Mouse (Mus musculus): ENCODE data around the gene 4931406C07Rik. TPM values are rescaled to one million over a fixed set of nuclear protein-coding genes. Genes with fewer than 3 reads are reported as not detected.
"Not testable (repeated sequence)": the region's sequence is repeated elsewhere in the genome, so short reads cannot be mapped to it uniquely, and the experiment has no call there.

The 4931406C07Rik gene
- polyA plus RNA-seq, 1 experiment from 2014 or later: 8.4 TPM

GRCm38 (mm10) chr9:15309425-15309824 lies 3.2 kb upstream of the 4931406C07Rik start:
- H3K36me3 ChIP-seq: peaks cover 70% of the 10 kb centered on the region
- H3K4me2 ChIP-seq: peak overlapping the region; percentile 19; the same call in 1 of the 2 replicates
- ATAC-seq (ENCODE audit: insufficient number of reproducible peaks, insufficient read depth, low FRiP score, low TSS enrichment, low read depth): no peak
- H3K9ac ChIP-seq (replicated peaks): no peak overlapping the region
- 78% methylated on average over 4 of the region's 4 CpGs for WGBS
- H3K9me3 ChIP-seq: no peaks in the 10 kb centered on the region
- H3K4me3 ChIP-seq (replicated peaks): no peak overlapping the region
- H3K4me1 ChIP-seq (replicated peaks): peaks cover 25% of the 10 kb centered on the region
- H3K27ac ChIP-seq: no peak overlapping the region
- no peaks in the 10 kb centered on the region for H3K27me3 ChIP-seq

- Histone ChIP-seq H3K9me3 (no peaks in the 10 kb centered on the region), H3K4me3 (replicated peaks) (no peak overlapping the region), H3K27me3 (no peaks in the 10 kb centered on the region), H3K4me1 (replicated peaks) (peaks cover 25% of the 10 kb centered on the region), H3K36me3 (peaks cover 58% of the 10 kb centered on the region), H3K9ac (replicated peaks) (no peak overlapping the region), H3K4me2 (peak overlapping the region; percentile 73), H3K27ac (no peak overlapping the region)
- no peak for ATAC-seq (ENCODE audit: insufficient number of reproducible peaks, insufficient read depth, low FRiP score, low TSS enrichment, low read depth)
- 62% methylated on average over 2 of the region's 2 CpGs for WGBS
Observed at GRCm38 (mm10) chr9:15308254-15308653, 2.0 kb upstream of the 4931406C07Rik start.

- no peak for ATAC-seq (ENCODE audit: insufficient number of reproducible peaks, insufficient read depth, low FRiP score, low TSS enrichment, low read depth)
- peaks cover 48% of the 10 kb centered on the region for H3K36me3 ChIP-seq
- no peaks in the 10 kb centered on the region for H3K27me3 ChIP-seq
- H3K4me3 ChIP-seq (replicated peaks): peak overlapping the region; percentile 80
- H3K4me1 ChIP-seq (replicated peaks): peaks cover 25% of the 10 kb centered on the region
- WGBS: 9% methylated on average over 6 of the region's 6 CpGs
- H3K9me3 ChIP-seq: no peaks in the 10 kb centered on the region
- H3K9ac ChIP-seq (replicated peaks): peak overlapping the region; percentile 96
- H3K4me2 ChIP-seq: peak overlapping the region; percentile 73
- no peak overlapping the region for H3K27ac ChIP-seq
Observed at GRCm38 (mm10) chr9:15307257-15307656, 1.0 kb upstream of the 4931406C07Rik start.

GRCm38 (mm10) chr9:15305503-15306397 lies 498 bp downstream of the 4931406C07Rik start, which contains the start of gene Taf1d:
TSS of gene Taf1d (plus strand) at chr9:15306214.
- Histone ChIP-seq H3K4me3 (replicated peaks) (peak within 1 kb of the TSS; percentile 80), H3K36me3 (peaks cover 35% of the 10 kb centered on the region), H3K9me3 (no peaks in the 10 kb centered on the region), H3K27me3 (no peaks in the 10 kb centered on the region), H3K4me1 (replicated peaks) (peaks cover 30% of the 10 kb centered on the region), H3K27ac (peak within 1 kb of the TSS; percentile 97), H3K9ac (replicated peaks) (peak within 1 kb of the TSS; percentile 96), H3K4me2 (peak within 1 kb of the TSS; percentile 73)
- ATAC-seq (ENCODE audit: insufficient number of reproducible peaks, insufficient read depth, low FRiP score, low TSS enrichment, low read depth): peak; percentile 95
- WGBS: 13% methylated on average over 45 of the region's 45 CpGs

DNA sequence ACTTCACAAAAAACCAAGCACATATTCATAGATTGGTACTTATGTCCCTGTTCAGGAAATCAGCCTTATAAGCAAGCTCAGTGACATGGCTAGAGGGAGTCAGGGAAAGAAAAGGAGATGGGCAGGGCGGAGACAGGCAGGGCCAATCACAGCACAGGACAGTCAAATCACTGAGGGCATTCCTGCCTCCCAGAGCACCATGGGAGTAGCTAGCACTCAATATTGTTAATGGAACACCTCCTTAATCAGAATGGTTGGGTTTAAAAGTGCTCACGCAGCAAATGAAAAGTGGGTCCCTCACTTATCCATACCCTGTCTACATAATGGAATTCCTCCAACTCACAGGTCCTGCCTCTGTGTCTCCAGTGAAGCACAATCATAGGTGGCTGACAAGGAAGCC lies 3.4 kb downstream of the 4931406C07Rik start:
- H3K27me3 ChIP-seq: no peaks in the 10 kb centered on the region
- ATAC-seq (ENCODE audit: insufficient number of reproducible peaks, insufficient read depth, low FRiP score, low TSS enrichment, low read depth): no peak
- H3K9ac ChIP-seq (replicated peaks): no peak overlapping the region
- H3K4me3 ChIP-seq (replicated peaks): no peak overlapping the region
- peaks cover 20% of the 10 kb centered on the region for H3K4me1 ChIP-seq (replicated peaks)
- no peaks in the 10 kb centered on the region for H3K9me3 ChIP-seq
- H3K36me3 ChIP-seq: peaks cover 6% of the 10 kb centered on the region
- no peak overlapping the region for H3K27ac ChIP-seq
- WGBS: 75% methylated on average over 2 of the region's 2 CpGs
- H3K4me2 ChIP-seq: no peak overlapping the region

DNA sequence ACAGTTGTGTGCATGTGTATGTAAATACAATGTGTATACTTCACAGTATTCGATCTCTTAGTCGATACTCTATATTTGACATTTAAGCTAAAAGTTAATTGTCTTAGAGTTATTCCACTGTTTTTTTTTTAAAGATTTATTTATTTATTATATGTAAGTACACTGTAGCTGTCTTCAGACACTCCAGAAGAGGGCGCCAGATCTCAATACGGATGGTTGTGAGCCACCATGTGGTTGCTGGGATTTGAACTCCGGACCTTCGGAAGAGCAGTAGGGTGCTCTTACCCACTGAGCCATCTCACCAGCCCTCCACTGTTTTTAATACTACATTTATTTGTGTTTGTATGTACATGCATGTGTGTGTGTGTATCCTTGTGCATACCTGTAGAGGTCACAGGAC lies 4.2 kb downstream of the 4931406C07Rik start:
- H3K4me2 ChIP-seq; H3K4me3 ChIP-seq (replicated peaks); H3K9ac ChIP-seq (replicated peaks); ATAC-seq (ENCODE audit: insufficient number of reproducible peaks, insufficient read depth, low FRiP score, low TSS enrichment, low read depth); H3K27me3 ChIP-seq; H3K9me3 ChIP-seq; H3K27ac ChIP-seq; H3K36me3 ChIP-seq: not testable (repeated sequence)
- 81% methylated on average over 6 of the region's 6 CpGs for WGBS
- H3K4me1 ChIP-seq (replicated peaks): peaks cover 11% of the 10 kb centered on the region

DNA sequence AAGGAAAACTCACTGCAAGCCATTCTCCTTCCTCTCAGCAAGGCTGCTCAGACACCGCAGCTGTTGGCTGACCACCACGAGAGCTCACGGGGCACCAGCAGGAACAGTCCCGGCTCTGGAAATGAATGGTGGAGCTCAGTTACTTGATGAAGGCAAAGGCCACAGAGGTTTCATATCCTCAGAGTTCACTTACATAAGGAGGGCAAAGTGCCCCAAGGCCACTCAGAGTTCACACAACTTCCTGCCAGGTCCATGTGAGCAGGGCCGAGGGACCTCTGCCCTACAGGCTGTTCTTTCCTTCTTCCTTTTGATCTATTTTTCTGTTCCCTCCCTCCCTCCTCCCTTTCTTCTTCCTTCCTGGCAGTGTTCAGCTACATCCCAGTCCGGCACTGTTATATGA lies 4.8 kb downstream of the 4931406C07Rik start:
- ATAC-seq (ENCODE audit: insufficient number of reproducible peaks, insufficient read depth, low FRiP score, low TSS enrichment, low read depth): no peak
- H3K9me3 ChIP-seq: no peaks in the 10 kb centered on the region
- H3K4me2 ChIP-seq: no peak overlapping the region
- no peaks in the 10 kb centered on the region for H3K27me3 ChIP-seq
- H3K9ac ChIP-seq (replicated peaks): no peak overlapping the region
- peaks cover under 1% of the 10 kb centered on the region; the same call in 1 of the 2 replicates for H3K36me3 ChIP-seq
- H3K4me1 ChIP-seq (replicated peaks): peaks cover 9% of the 10 kb centered on the region
- H3K4me3 ChIP-seq (replicated peaks): no peak overlapping the region
- 35% methylated on average over 6 of the region's 6 CpGs for WGBS
- peak overlapping the region; percentile 41; the same call in 1 of the 2 replicates for H3K27ac ChIP-seq

DNA sequence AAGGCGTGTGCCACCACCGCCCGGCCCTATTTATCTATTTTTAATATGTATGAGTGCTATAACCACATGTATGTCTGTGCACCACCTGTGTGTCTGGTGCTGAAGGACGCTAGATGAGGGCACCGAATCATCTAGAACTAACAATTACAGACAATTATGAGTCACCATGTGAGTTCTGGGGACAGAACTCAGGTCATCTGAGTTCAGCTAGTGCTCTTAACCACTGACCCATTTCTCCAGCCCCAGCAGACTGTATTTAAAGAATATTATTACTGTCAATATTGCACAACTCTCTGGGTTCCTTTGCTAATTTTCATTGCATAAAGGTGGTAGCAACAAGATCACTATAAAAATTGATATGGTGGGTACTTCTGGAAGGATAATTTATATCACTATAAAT lies 6.2 kb downstream of the 4931406C07Rik start:
- no peak overlapping the region for H3K4me3 ChIP-seq (replicated peaks)
- no peak overlapping the region for H3K27ac ChIP-seq
- peaks cover 6% of the 10 kb centered on the region; the same call in 1 of the 2 replicates for H3K4me1 ChIP-seq (replicated peaks)
- no peaks in the 10 kb centered on the region for H3K27me3 ChIP-seq
- 86% methylated on average over 5 of the region's 5 CpGs for WGBS
- no peaks in the 10 kb centered on the region for H3K9me3 ChIP-seq
- no peak overlapping the region for H3K4me2 ChIP-seq
- H3K36me3 ChIP-seq: peaks cover 6% of the 10 kb centered on the region; the same call in 1 of the 2 replicates
- no peak overlapping the region for H3K9ac ChIP-seq (replicated peaks)
- no peak for ATAC-seq (ENCODE audit: insufficient number of reproducible peaks, insufficient read depth, low FRiP score, low TSS enrichment, low read depth)

- Histone ChIP-seq H3K4me2 (no peak overlapping the region), H3K27me3 (no peaks in the 10 kb centered on the region), H3K27ac (no peak overlapping the region), H3K36me3 (peaks cover 6% of the 10 kb centered on the region; the same call in 1 of the 2 replicates), H3K4me3 (replicated peaks) (no peak overlapping the region), H3K4me1 (replicated peaks) (peaks cover 6% of the 10 kb centered on the region; the same call in 1 of the 2 replicates), H3K9me3 (no peaks in the 10 kb centered on the region), H3K9ac (replicated peaks) (no peak overlapping the region)
- no peak for ATAC-seq (ENCODE audit: insufficient number of reproducible peaks, insufficient read depth, low FRiP score, low TSS enrichment, low read depth)
- 6% methylated on average over 2 of the region's 2 CpGs for WGBS
Observed at GRCm38 (mm10) chr9:15298451-15298850, 7.8 kb downstream of the 4931406C07Rik start.

- H3K27me3 ChIP-seq: no peaks in the 10 kb centered on the region
- H3K36me3 ChIP-seq: peaks cover 6% of the 10 kb centered on the region; the same call in 1 of the 2 replicates
- peaks cover 6% of the 10 kb centered on the region; the same call in 1 of the 2 replicates for H3K4me1 ChIP-seq (replicated peaks)
- H3K27ac ChIP-seq: no peak overlapping the region
- WGBS: 86% methylated on average over 7 of the region's 7 CpGs
- no peak overlapping the region for H3K4me3 ChIP-seq (replicated peaks)
- no peak overlapping the region for H3K9ac ChIP-seq (replicated peaks)
- H3K9me3 ChIP-seq: no peaks in the 10 kb centered on the region
- H3K4me2 ChIP-seq: no peak overlapping the region
- ATAC-seq (ENCODE audit: insufficient number of reproducible peaks, insufficient read depth, low FRiP score, low TSS enrichment, low read depth): no peak
Observed at GRCm38 (mm10) chr9:15297112-15297511, 9.1 kb downstream of the 4931406C07Rik start.

DNA sequence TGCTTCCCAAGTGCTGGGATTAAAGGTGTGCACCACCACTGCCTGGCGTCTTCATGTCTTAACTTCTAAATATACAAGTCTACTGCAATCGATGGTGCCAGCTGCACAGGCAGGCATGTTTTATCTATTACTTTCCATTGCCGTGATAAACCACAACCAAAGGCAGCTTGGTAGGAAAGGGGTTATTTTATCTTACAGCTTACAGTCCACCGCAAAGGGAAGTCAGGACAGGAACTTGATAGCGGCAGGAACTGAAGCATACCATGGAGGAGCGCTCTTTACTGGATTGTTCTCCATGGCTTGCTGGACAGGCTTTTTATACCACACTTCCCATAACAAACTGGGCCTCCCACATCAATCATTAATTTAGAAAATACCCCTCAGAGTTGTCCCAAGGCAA lies 17.0 kb downstream of the 4931406C07Rik start:
- H3K4me1 ChIP-seq (replicated peaks): no peaks in the 10 kb centered on the region
- H3K9ac ChIP-seq (replicated peaks): no peak overlapping the region
- no peak overlapping the region for H3K27ac ChIP-seq
- no peak overlapping the region for H3K4me3 ChIP-seq (replicated peaks)
- H3K36me3 ChIP-seq: no peaks in the 10 kb centered on the region
- H3K27me3 ChIP-seq: no peaks in the 10 kb centered on the region
- H3K9me3 ChIP-seq: no peaks in the 10 kb centered on the region
- 87% methylated on average over 6 of the region's 6 CpGs for WGBS
- H3K4me2 ChIP-seq: no peak overlapping the region
- ATAC-seq (ENCODE audit: insufficient number of reproducible peaks, insufficient read depth, low FRiP score, low TSS enrichment, low read depth): no peak

Data from limb, embryonic 12.5 days (tissue).